Mouse (Mus musculus) hindbrain, embryonic 15.5 days (tissue): ENCODE results near the gene Gpc6. TPM values are rescaled to one million over a fixed set of nuclear protein-coding genes. Genes with fewer than 3 reads are reported as not detected.

Experiments
- ATAC-seq: fragments of 200-750 bp; cut with Nextera tagmentation; 2 replicates; pipeline ENCODE4 v1.8.0; 2017; ENCODE audit warnings: low read depth, moderate number of reproducible peaks, moderate TSS enrichment; ENCODE audit not compliant: low FRiP score
- H3K27ac ChIP-seq: fragments of 300-500 bp; sonication (generic); replicated peaks from 2 replicates; pipeline ENCODE4 v1.5.1; 2015; ENCODE audit warnings: mild to moderate bottlenecking, inconsistent platforms
- H3K27me3 ChIP-seq: fragments of 300-500 bp; sonication (generic); 2 replicates; pipeline ENCODE4 v1.6.1; 2015; ENCODE audit warnings: control low read depth, inconsistent platforms
- H3K36me3 ChIP-seq: fragments of 300-500 bp; sonication (generic); 2 replicates; pipeline ENCODE4 v1.6.1; 2015; ENCODE audit warnings: control low read depth, inconsistent platforms
- H3K4me1 ChIP-seq: fragments of 300-500 bp; sonication (generic); replicated peaks from 2 replicates; pipeline ENCODE4 v1.6.1; 2015; ENCODE audit warnings: control low read depth, inconsistent platforms
- H3K4me2 ChIP-seq: fragments of 300-500 bp; sonication (generic); 2 replicates; pipeline ENCODE4 v1.6.1; 2015; ENCODE audit warnings: moderate library complexity, mild to moderate bottlenecking, inconsistent platforms
- H3K4me3 ChIP-seq: fragments of 300-500 bp; sonication (generic); 2 replicates; pipeline ENCODE4 v1.5.1; 2015; ENCODE audit warnings: mild to moderate bottlenecking, inconsistent platforms
- H3K9ac ChIP-seq: fragments of 300-500 bp; sonication (generic); 2 replicates; pipeline ENCODE4 v1.6.1; 2015; ENCODE audit warnings: inconsistent platforms
- H3K9me3 ChIP-seq: fragments of 300-500 bp; sonication (generic); 2 replicates; pipeline ENCODE4 v1.6.1; 2016; ENCODE audit warnings: control low read depth, inconsistent platforms
- WGBS: fragments of 180-500 bp; shearing (Covaris S2); methylation state at CpG from one replicate; pipeline ENCODE4 v1.1.7; 2015; 5-methylcytosine and 5-hydroxymethylcytosine counted together
- polyA plus RNA-seq: library from polyadenylated mRNA; unstranded; fragments of >200 nt; fragmentation: Nextera tagmentation; extraction: Ambion mirVana; gene quantifications from 2 replicates; pipeline ENCODE4 v1.2.1, GENCODE M21; 2015

The Gpc6 gene
- polyA plus RNA-seq, 1 experiment from 2014 or later: 19.6 TPM

DNA sequence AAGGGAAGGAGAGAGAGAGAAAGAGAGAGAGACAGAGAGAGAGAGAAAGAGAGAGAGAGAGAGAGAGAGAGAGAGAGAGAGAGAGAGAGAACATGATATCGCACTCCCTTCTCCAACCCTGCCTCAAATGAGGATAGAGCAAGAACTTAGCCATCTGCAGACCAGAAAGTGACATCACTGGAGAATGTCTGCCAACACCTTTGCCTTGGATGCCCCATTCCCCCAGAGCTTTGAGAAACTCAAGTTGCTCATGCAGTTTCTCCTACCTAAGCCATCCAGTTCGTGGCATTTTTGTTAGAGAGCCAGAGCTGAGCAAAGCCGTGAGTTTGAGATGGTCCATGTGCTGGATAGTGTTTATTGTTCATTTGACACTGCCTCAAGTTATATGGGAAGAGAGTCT, 1030.9 kb downstream of the Gpc6 start:
- Histone ChIP-seq H3K36me3 (no peaks in the 10 kb centered on the region), H3K9ac (no peak overlapping the region), H3K4me3 (no peak overlapping the region), H3K27me3 (no peaks in the 10 kb centered on the region), H3K4me1 (peaks cover 15% of the 10 kb centered on the region; the same call in 1 of the 2 replicates), H3K4me2 (no peak overlapping the region), H3K27ac (no peak overlapping the region), H3K9me3 (no peaks in the 10 kb centered on the region)
- no peak for ATAC-seq
- 95% methylated on average over 3 of the region's 3 CpGs for WGBS

DNA sequence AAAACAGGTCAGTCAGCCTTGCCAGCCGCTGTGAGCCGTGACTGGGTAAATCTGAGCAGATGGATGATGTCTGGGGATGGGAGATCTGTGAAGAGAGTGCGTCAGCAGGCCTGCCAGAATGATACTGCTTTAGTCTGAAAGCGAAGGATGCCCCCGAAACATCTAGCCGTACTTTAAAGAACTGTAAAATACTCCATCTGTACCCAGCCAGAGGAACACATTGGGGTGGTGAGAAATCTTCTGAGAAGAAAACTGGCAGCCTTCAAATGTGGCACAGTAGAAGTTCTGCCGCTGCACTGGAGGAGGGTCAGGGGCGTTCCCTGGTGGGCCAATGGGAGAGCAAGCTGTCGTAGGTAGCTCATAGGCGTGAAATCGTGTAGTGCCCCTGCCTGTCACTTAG, 1033.3 kb downstream of the Gpc6 start:
- Histone ChIP-seq H3K4me2 (no peak overlapping the region), H3K36me3 (no peaks in the 10 kb centered on the region), H3K27me3 (no peaks in the 10 kb centered on the region), H3K4me3 (no peak overlapping the region), H3K9ac (no peak overlapping the region), H3K27ac (no peak overlapping the region), H3K4me1 (peaks cover 11% of the 10 kb centered on the region), H3K9me3 (no peaks in the 10 kb centered on the region)
- WGBS: 89% methylated on average over 11 of the region's 11 CpGs
- ATAC-seq: no peak

DNA sequence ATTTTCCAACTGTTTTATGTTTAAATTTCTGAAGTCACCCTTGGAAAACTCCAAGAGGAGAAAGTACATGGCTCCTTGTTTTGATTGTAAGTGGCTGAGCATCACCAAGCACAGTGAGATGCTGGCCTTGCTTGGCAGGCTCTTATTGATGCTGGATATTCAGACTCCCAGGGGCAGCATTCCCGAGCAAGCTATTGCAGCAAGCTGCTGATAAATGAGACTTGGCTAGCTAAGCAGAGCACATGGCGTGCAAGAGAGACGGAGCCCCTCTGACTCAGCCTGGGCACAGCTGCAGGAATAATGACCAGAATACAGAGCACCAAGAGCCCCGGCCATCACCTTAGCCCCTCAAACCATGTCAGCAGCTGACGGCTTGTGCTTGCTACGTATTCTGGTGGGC, 1036.2 kb downstream of the Gpc6 start:
- no peaks in the 10 kb centered on the region for H3K27me3 ChIP-seq
- ATAC-seq: peak; percentile 86
- H3K4me3 ChIP-seq: no peak overlapping the region
- no peaks in the 10 kb centered on the region for H3K36me3 ChIP-seq
- no peaks in the 10 kb centered on the region for H3K9me3 ChIP-seq
- no peak overlapping the region for H3K9ac ChIP-seq
- H3K4me1 ChIP-seq: peaks cover 11% of the 10 kb centered on the region
- WGBS: 19% methylated on average over 6 of the region's 6 CpGs
- 0 out of 2 replicates have a peak overlapping the region, but pooled peaks have one; percentile 5 for H3K27ac ChIP-seq
- H3K4me2 ChIP-seq: no peak overlapping the region

DNA sequence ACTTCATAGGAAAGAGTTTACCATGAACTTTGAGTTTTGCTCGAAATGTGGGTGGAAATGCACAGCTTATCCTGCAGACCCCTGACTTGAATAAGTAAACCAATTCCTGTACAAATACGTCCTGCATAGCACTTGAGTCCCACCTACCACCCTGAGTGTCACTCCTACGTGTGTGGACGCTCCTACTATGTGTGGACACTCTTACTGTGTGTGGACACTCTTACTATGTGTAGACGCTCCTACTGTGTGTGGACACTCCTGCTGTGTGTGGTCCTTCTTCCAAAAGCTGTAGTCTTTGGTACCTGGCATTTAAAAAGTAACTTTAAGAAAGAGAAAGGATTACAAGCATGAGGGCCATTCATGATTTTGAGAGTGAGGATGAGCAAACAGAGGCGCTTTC, 1036.7 kb downstream of the Gpc6 start:
- no peak for ATAC-seq
- Histone ChIP-seq H3K27ac (no peak overlapping the region), H3K4me3 (no peak overlapping the region), H3K4me1 (peaks cover 11% of the 10 kb centered on the region), H3K9me3 (no peaks in the 10 kb centered on the region), H3K9ac (no peak overlapping the region), H3K36me3 (no peaks in the 10 kb centered on the region), H3K27me3 (no peaks in the 10 kb centered on the region), H3K4me2 (no peak overlapping the region)
- WGBS: 94% methylated on average over 6 of the region's 6 CpGs

GRCm38 (mm10) chr14:117962453-117962852, 1037.3 kb downstream of the Gpc6 start:
- no peak overlapping the region for H3K27ac ChIP-seq
- H3K4me1 ChIP-seq: peaks cover 11% of the 10 kb centered on the region
- WGBS: 56% methylated on average over 4 of the region's 4 CpGs
- no peak overlapping the region for H3K4me2 ChIP-seq
- ATAC-seq: no peak
- H3K27me3 ChIP-seq: no peaks in the 10 kb centered on the region
- no peaks in the 10 kb centered on the region for H3K9me3 ChIP-seq
- no peak overlapping the region for H3K4me3 ChIP-seq
- H3K36me3 ChIP-seq: no peaks in the 10 kb centered on the region
- no peak overlapping the region for H3K9ac ChIP-seq

DNA sequence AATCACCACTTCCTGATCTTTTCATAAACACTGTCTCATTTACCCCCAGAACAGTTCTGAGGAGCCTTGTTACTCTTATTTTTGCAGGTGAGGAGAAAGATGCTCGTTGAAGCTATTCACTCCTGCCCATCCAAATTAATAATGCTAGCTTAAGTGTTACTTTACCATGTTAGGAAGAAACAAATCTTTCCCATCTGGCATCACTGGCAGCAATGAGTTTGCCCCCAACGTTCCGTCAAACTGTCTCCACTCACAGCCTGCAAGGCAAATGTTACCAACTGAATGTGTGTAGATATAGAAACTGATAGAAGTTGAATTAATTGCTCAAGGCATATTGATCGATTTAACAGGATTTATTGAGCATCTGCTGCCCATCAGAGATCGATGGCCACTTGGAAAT, 1047.5 kb downstream of the Gpc6 start:
- no peak overlapping the region for H3K9ac ChIP-seq
- no peaks in the 10 kb centered on the region for H3K4me1 ChIP-seq
- no peak overlapping the region for H3K4me2 ChIP-seq
- H3K36me3 ChIP-seq: no peaks in the 10 kb centered on the region
- no peaks in the 10 kb centered on the region for H3K27me3 ChIP-seq
- H3K9me3 ChIP-seq: no peaks in the 10 kb centered on the region
- ATAC-seq: no peak
- no peak overlapping the region for H3K4me3 ChIP-seq
- H3K27ac ChIP-seq: no peak overlapping the region
- WGBS: 89% methylated on average over 5 of the region's 5 CpGs

- Histone ChIP-seq H3K27me3 (no peaks in the 10 kb centered on the region), H3K27ac (no peak overlapping the region), H3K4me2 (no peak overlapping the region), H3K4me1 (no peaks in the 10 kb centered on the region), H3K9me3 (no peaks in the 10 kb centered on the region), H3K36me3 (no peaks in the 10 kb centered on the region), H3K9ac (no peak overlapping the region), H3K4me3 (no peak overlapping the region)
- 92% methylated on average over 10 of the region's 10 CpGs for WGBS
- no peak for ATAC-seq
These were observed 1056.4 kb downstream of the Gpc6 start for GRCm38 (mm10) chr14:117981532-117981931.

GRCm38 (mm10) chr14:117988444-117988843, 1063.3 kb downstream of the Gpc6 start:
- no peak overlapping the region for H3K4me3 ChIP-seq
- H3K27ac ChIP-seq: no peak overlapping the region
- no peaks in the 10 kb centered on the region for H3K4me1 ChIP-seq
- 85% methylated on average over 10 of the region's 10 CpGs for WGBS
- no peaks in the 10 kb centered on the region for H3K36me3 ChIP-seq
- H3K9me3 ChIP-seq: no peaks in the 10 kb centered on the region
- no peak overlapping the region for H3K4me2 ChIP-seq
- no peaks in the 10 kb centered on the region for H3K27me3 ChIP-seq
- H3K9ac ChIP-seq: no peak overlapping the region
- ATAC-seq: no peak

DNA sequence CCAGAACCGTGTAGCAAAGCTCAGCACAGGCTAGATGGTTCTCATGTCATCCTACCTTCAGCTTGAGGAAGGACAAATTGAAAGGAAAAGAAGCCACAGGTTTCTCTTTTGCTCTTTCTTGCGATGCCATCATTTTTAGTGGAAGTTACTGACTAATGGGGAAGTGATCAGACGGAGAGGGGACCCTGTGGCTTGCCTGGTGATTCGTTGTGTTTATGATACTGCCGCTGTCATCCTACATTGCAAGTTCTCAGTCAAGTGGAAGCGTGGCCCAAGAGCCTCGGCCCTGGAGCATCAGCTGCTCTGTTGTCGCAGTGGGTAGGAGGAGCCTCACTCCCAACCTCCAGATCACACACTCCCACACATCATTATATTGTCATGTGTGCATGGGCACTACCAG, 1065.1 kb downstream of the Gpc6 start:
- H3K36me3 ChIP-seq: no peaks in the 10 kb centered on the region
- 82% methylated on average over 8 of the region's 8 CpGs for WGBS
- H3K4me1 ChIP-seq: no peaks in the 10 kb centered on the region
- no peak for ATAC-seq
- no peak overlapping the region for H3K4me3 ChIP-seq
- H3K9ac ChIP-seq: no peak overlapping the region
- no peaks in the 10 kb centered on the region for H3K9me3 ChIP-seq
- H3K4me2 ChIP-seq: no peak overlapping the region
- no peaks in the 10 kb centered on the region for H3K27me3 ChIP-seq
- H3K27ac ChIP-seq: no peak overlapping the region

DNA sequence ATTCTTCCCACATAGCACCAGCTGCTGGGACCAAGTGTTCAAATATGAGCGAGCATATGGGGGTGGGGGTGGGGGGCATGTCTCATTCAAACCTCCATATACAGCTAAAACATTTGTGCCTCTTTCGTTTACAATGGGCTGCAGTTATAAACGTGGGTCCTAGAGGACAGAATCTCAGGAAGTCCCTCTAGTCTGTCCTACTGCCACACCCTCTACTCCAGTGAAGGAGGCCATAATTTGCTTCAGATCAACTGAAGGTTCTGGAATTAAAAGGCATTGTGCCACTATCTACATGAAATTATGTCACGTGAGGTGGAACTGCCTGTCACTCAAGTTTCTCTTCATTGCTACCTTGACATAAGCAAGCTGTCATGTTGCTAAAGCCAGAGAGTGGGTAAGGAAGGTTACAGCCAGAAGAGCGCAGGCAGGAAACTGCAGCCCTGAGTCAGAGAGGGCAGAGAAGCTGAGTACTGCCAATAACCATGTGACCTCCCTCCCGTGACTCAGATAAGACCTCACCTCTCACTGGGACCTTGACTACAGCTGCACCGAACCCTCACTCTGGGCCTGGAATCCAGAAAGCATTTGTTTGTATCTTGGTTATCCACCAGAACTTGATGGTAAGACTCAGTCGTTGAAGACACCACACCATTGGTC, 1067.6 kb downstream of the Gpc6 start:
- WGBS: 73% methylated on average over 8 of the region's 8 CpGs
- Histone ChIP-seq H3K27ac (no peak overlapping the region), H3K27me3 (no peaks in the 10 kb centered on the region), H3K4me1 (no peaks in the 10 kb centered on the region), H3K36me3 (no peaks in the 10 kb centered on the region), H3K4me3 (no peak overlapping the region), H3K4me2 (no peak overlapping the region), H3K9ac (no peak overlapping the region), H3K9me3 (no peaks in the 10 kb centered on the region)
- no peak for ATAC-seq

- Histone ChIP-seq H3K4me2 (no peak overlapping the region), H3K36me3 (no peaks in the 10 kb centered on the region), H3K27me3 (no peaks in the 10 kb centered on the region), H3K4me1 (no peaks in the 10 kb centered on the region), H3K27ac (no peak overlapping the region), H3K9ac (no peak overlapping the region), H3K9me3 (no peaks in the 10 kb centered on the region), H3K4me3 (no peak overlapping the region)
- no peak for ATAC-seq
- WGBS: 92% methylated on average over 6 of the region's 6 CpGs
These were observed 1068.7 kb downstream of the Gpc6 start for GRCm38 (mm10) chr14:117993845-117994244.

DNA sequence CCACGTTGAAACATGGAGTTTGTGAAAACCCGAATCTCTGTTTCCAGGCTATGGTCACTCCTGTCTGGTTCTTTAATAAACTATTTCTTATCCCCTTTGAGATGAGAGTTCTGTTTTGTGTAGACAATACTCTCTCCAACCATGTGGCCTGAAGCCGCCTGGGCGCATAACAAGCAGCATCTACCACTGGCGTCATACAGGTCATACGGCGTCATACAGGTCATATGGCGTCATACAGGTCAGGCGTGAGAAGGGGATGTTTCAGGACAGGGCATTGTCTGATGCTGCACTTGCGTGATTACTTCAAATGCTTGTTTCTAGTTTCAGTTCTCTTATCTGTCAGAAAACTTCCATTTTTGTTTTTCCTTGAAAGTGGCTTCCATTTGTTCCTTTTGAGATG, 1079.3 kb downstream of the Gpc6 start:
- H3K27me3 ChIP-seq: no peaks in the 10 kb centered on the region
- no peaks in the 10 kb centered on the region for H3K36me3 ChIP-seq
- H3K4me1 ChIP-seq: peaks cover 17% of the 10 kb centered on the region
- H3K9me3 ChIP-seq: no peaks in the 10 kb centered on the region
- H3K9ac ChIP-seq: no peak overlapping the region
- no peak overlapping the region for H3K4me2 ChIP-seq
- H3K27ac ChIP-seq: no peak overlapping the region
- H3K4me3 ChIP-seq: no peak overlapping the region
- ATAC-seq: no peak
- 91% methylated on average over 10 of the region's 10 CpGs for WGBS

GRCm38 (mm10) chr14:118005697-118006096, 1080.6 kb downstream of the Gpc6 start:
- 0 out of 2 replicates have a peak, but pooled peaks have one; percentile 49 for ATAC-seq
- no peak overlapping the region for H3K9ac ChIP-seq
- no peak overlapping the region for H3K27ac ChIP-seq
- no peaks in the 10 kb centered on the region for H3K36me3 ChIP-seq
- H3K4me2 ChIP-seq: no peak overlapping the region
- no peaks in the 10 kb centered on the region for H3K27me3 ChIP-seq
- H3K9me3 ChIP-seq: no peaks in the 10 kb centered on the region
- 14% methylated on average over 5 of the region's 5 CpGs for WGBS
- H3K4me3 ChIP-seq: no peak overlapping the region
- peaks cover 17% of the 10 kb centered on the region for H3K4me1 ChIP-seq
